Mouse (Mus musculus) small intestine, adult 2 months (tissue): Measurements from ENCODE around the gene Wdr59. TPM values are rescaled to one million over a fixed set of nuclear protein-coding genes. Genes with fewer than 3 reads are reported as not detected.

Experiments used
- H3K27ac ChIP-seq: fragments of 200-500 bp; 2 replicates; pipeline ENCODE4 v1.5.1; 2012; ENCODE audit warnings: low read depth, low read length, control low read depth, inconsistent platforms; ENCODE audit not compliant: insufficient read depth
- H3K27me3 ChIP-seq: fragments of 200-500 bp; 2 replicates; pipeline ENCODE4 v1.6.1; 2012; ENCODE audit warnings: mild to moderate bottlenecking, moderate library complexity, low read length, inconsistent platforms; ENCODE audit not compliant: control insufficient read depth, insufficient read depth
- H3K36me3 ChIP-seq: fragments of 200-500 bp; 2 replicates; pipeline ENCODE4 v1.6.1; 2012; ENCODE audit warnings: mild to moderate bottlenecking, low read length, control low read depth, inconsistent platforms; ENCODE audit not compliant: control insufficient read depth, insufficient read depth
- H3K4me1 ChIP-seq: fragments of 200-500 bp; 2 replicates; pipeline ENCODE4 v1.6.1; 2012; ENCODE audit warnings: low read length, inconsistent platforms, mixed read lengths; ENCODE audit not compliant: control insufficient read depth, insufficient read depth, insufficient read length
- H3K4me3 ChIP-seq: fragments of 200-500 bp; 2 replicates; pipeline ENCODE4 v1.5.1; 2012; ENCODE audit warnings: low read depth, mild to moderate bottlenecking, control low read depth, inconsistent platforms, low read length, moderate library complexity
- CTCF ChIP-seq: fragments of 200-500 bp; IDR thresholded peaks from 2 replicates; pipeline ENCODE4 v1.5.1; 2012; ENCODE audit warnings: low read depth, mild to moderate bottlenecking, control low read depth, inconsistent platforms, low read length, moderate library complexity, mixed read lengths; ENCODE audit not compliant: insufficient replicate concordance, insufficient read length; ENCODE audit errors: extremely low read depth
- POLR2A ChIP-seq: fragments of 200-500 bp; IDR thresholded peaks from 2 replicates; pipeline ENCODE4 v1.6.1; 2012; ENCODE audit warnings: low read depth, mild to moderate bottlenecking, control low read depth, inconsistent platforms, low read length, moderate library complexity
- WGBS: fragments of 180-500 bp; shearing (Covaris S2); methylation state at CpG from one replicate; pipeline ENCODE4 v1.1.7; 2018; 5-methylcytosine and 5-hydroxymethylcytosine counted together
- polyA plus RNA-seq: library from polyadenylated mRNA; depleted of rRNA; stranded (reverse); fragments of >200 nt; gene quantifications from 2 replicates; pipeline ENCODE4 v1.2.3, GENCODE M21; 2012

Wdr59 gene
- polyA plus RNA-seq, 1 experiment: 2.2 TPM

DNA sequence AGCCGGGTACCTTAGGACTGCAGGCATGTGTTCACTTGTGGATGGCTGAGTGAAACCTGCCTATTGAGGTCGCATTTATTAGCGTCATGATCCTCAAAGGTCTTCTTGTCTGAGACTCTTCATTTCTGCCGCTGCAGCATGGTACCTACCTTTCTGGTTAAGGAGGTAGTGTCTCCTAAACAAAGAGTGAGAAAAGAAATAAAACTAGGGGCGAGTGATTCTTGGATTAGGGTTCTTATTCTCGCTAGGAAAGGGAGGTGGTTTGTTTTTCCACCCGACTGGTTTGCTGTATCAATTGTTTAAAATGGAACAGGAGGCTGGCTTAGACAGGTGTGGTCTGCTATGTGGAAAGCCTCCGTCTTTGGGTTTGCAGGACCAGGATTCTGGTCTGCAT lies 15.9 kb upstream of the Wdr59 start:
- Histone ChIP-seq H3K4me3 (peak overlapping the region; percentile 99), H3K27ac (0 out of 2 replicates have a peak overlapping the region, but pooled peaks have one; percentile 1), H3K4me1 (peaks cover 5% of the 10 kb centered on the region; the same call in 1 of the 2 replicates), H3K36me3 (no peaks in the 10 kb centered on the region), H3K27me3 (no peaks in the 10 kb centered on the region)
- WGBS: 21% methylated on average over 8 of the region's 8 CpGs
- no peak for TF ChIP-seq CTCF
- no peak for TF ChIP-seq POLR2A

GRCm38 (mm10) chr8:111536978-111537764 lies 15.3 kb upstream of the Wdr59 start:
- TF ChIP-seq POLR2A (no peak), CTCF (no peak)
- Histone ChIP-seq H3K4me1 (peaks cover 5% of the 10 kb centered on the region; the same call in 1 of the 2 replicates), H3K27ac (peak overlapping the region; percentile 55), H3K4me3 (peak overlapping the region; percentile 99), H3K36me3 (no peaks in the 10 kb centered on the region), H3K27me3 (no peaks in the 10 kb centered on the region)
- WGBS: under 1% methylated on average over 64 of the region's 64 CpGs

- WGBS: under 1% methylated on average over 55 of the region's 100 CpGs
- no peaks in the 10 kb centered on the region for H3K27me3 ChIP-seq
- TF ChIP-seq CTCF (peak; percentile 64; the same call in 1 of the 2 replicates), POLR2A (peak; percentile 42; the same call in 1 of the 2 replicates)
- peak within 1 kb of the TSS; percentile 99 for H3K4me3 ChIP-seq
- peaks cover 5% of the 10 kb centered on the region; the same call in 1 of the 2 replicates for H3K4me1 ChIP-seq
- peak within 1 kb of the TSS; percentile 74 for H3K27ac ChIP-seq
- no peaks in the 10 kb centered on the region for H3K36me3 ChIP-seq
Measured at GRCm38 (mm10) chr8:111536031-111536977, 14.4 kb upstream of the Wdr59 start, which contains the start of gene Znrf1. Znrf1 (plus strand) TSS chr8:111536097.

DNA sequence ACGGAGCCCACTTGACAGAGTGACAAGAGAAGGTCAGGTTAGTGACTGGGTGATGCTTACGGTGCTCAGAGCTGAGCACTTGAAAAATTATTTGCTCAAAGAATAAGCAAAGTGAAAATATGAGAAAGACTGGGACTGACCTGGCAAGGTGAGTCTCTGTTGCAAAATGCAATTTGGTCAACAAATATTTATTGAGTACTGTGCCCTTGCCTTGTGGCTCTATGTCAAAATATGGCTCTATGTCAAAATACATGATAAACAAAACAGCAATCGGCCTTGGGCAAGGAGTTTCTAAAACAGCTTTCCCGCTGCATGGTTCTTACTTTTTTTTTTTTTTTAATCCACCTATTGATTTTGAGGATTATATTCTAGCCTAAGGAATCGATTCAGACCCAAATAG lies 13.6 kb upstream of the Wdr59 start:
- no peaks in the 10 kb centered on the region for H3K36me3 ChIP-seq
- WGBS: 33% methylated on average over 5 of the region's 5 CpGs
- H3K4me3 ChIP-seq: no peak overlapping the region
- H3K27ac ChIP-seq: no peak overlapping the region
- TF ChIP-seq CTCF (no peak), POLR2A (no peak)
- H3K4me1 ChIP-seq: no peaks in the 10 kb centered on the region
- H3K27me3 ChIP-seq: no peaks in the 10 kb centered on the region

GRCm38 (mm10) chr8:111533503-111533902 lies 11.6 kb upstream of the Wdr59 start:
- H3K27ac ChIP-seq: no peak overlapping the region
- TF ChIP-seq POLR2A (no peak), CTCF (no peak)
- no peaks in the 10 kb centered on the region for H3K27me3 ChIP-seq
- H3K4me1 ChIP-seq: no peaks in the 10 kb centered on the region
- no peak overlapping the region for H3K4me3 ChIP-seq
- 34% methylated on average over 4 of the region's 4 CpGs for WGBS
- H3K36me3 ChIP-seq: no peaks in the 10 kb centered on the region

- no peak overlapping the region for H3K27ac ChIP-seq
- H3K36me3 ChIP-seq: no peaks in the 10 kb centered on the region
- WGBS: 81% methylated on average over 17 of the region's 17 CpGs
- H3K4me3 ChIP-seq: no peak overlapping the region
- H3K4me1 ChIP-seq: no peaks in the 10 kb centered on the region
- TF ChIP-seq POLR2A: no peak
- TF ChIP-seq CTCF: no peak
- H3K27me3 ChIP-seq: no peaks in the 10 kb centered on the region
Measured at GRCm38 (mm10) chr8:111531621-111532020, 9.7 kb upstream of the Wdr59 start.
